ENCODE assay signal across 8 mouse cellular contexts in genomic region chr2:158141690-158142440, GRCm38 (mm10). TPM values are rescaled to one million over a fixed set of nuclear protein-coding genes. Genes with fewer than 3 reads are reported as not detected.
DNase-seq lines count a peak whose midpoint lies in the region; ATAC-seq lines count a peak whose summit lies in the region.

No protein-coding gene starts in this region.

- intact Hi-C loops in left cerebral cortex, postnatal 4 days (cut with DNase I) = no loop called here

- DNase-seq in kidney, adult 11 months = peak; percentile 61
- DNase-seq in kidney, postnatal 4 days = no peak
- DNase-seq in left cerebral cortex, postnatal 4 days = no peak
- no peak for DNase-seq in urinary bladder, postnatal 14 days (ENCODE audit: low spot score)

- peak; percentile 74 for ATAC-seq in common myeloid progenitor, adult 5-6 weeks (replicated peaks; ENCODE audit: low read depth, poor library complexity, severe bottlenecking)
- peak; percentile 46 to 57 for ATAC-seq in hematopoietic stem cell, adult 5-6 weeks (replicated peaks in 1 of 2; ENCODE audit: insufficient read depth in 1 of 2, low FRiP score in 2 of 2, low TSS enrichment in 1 of 2, low read depth in 1 of 2, poor library complexity in 2 of 2, severe bottlenecking in 2 of 2)
- peak; percentile 76 for ATAC-seq in megakaryocyte progenitor cell, adult 5-6 weeks (replicated peaks; ENCODE audit: poor library complexity)
- no peak for ATAC-seq in cerebellum, adult (ENCODE audit: insufficient number of reproducible peaks, low FRiP score, low TSS enrichment)

RNA-seq across cellular contexts. Expression of gene Tgm2, which starts 4.4 kb away (rescaled TPM):
- 3.8 and 5.4 TPM in 2 replicates for total RNA-seq in common myeloid progenitor, adult 5-6 weeks (2017)
- 17.9 and 19.4 TPM in 2 replicates for total RNA-seq in hematopoietic stem cell, adult 5-6 weeks (2017)
- 0.07 and 0.39 TPM in 2 replicates for total RNA-seq in megakaryocyte progenitor cell, adult 5-6 weeks (2015)
- total RNA-seq in megakaryocyte progenitor cell, adult 5-6 weeks (2017) = 0.58 and 1.5 TPM in 2 replicates
- total RNA-seq in left cerebral cortex, postnatal 4 days (2021) = 1 to 10 TPM; 7.0 to 9.7 TPM
